Mouse (Mus musculus): Measurements from ENCODE around the gene Tcf20. TPM values are rescaled to one million over a fixed set of nuclear protein-coding genes. Genes with fewer than 3 reads are reported as not detected.

Tcf20 gene
- total and polyA plus RNA-seq, 3 experiments, result 27.0 to 47.2 (median 29.0) TPM

- Histone ChIP-seq H3K9me3 (replicated peaks; ENCODE audit: low read length) (no peaks in the 10 kb centered on the region), H3K4me1 (ENCODE audit: control insufficient read depth in 1 of 2, insufficient read depth in 2 of 2) (no peaks in the 10 kb centered on the region), H3K9ac (ENCODE audit: insufficient read depth, low read depth) (no peak within 1 kb of the TSS), H3K36me3 (replicated peaks in 1 of 2; ENCODE audit: control insufficient read depth in 1 of 2, insufficient read depth in 1 of 2, low read length in 1 of 2) (no peaks in the 10 kb centered on the region), H3K27ac (ENCODE audit: insufficient read depth, low read depth) (no peak within 1 kb of the TSS), H3K4me3 (replicated peaks in 1 of 3; ENCODE audit: low read depth in 2 of 3, low read length in 2 of 3, poor library complexity in 1 of 3) (no peak within 1 kb of the TSS), H3K4me2 (ENCODE audit: insufficient read depth, low read depth, poor library complexity, severe bottlenecking) (no peak within 1 kb of the TSS), H3K27me3 (replicated peaks) (peaks cover 17% of the 10 kb centered on the region), H3K79me2 (replicated peaks; ENCODE audit: control insufficient read depth, extremely low read depth, insufficient read depth, poor library complexity, severe bottlenecking) (no peaks in the 10 kb centered on the region)
- TF ChIP-seq ETS1 (conservative IDR thresholded peaks at IDR 0.05; ENCODE audit: low read depth, low read length) (no peak), CHD1 (IDR thresholded peaks at IDR 0.05; ENCODE audit: low read depth, low read length) (no peak), MAFK (IDR thresholded peaks at IDR 0.05; ENCODE audit: insufficient replicate concordance, low read length) (no peak), JUN (IDR thresholded peaks at IDR 0.05; ENCODE audit: insufficient read depth, low read depth, low read length) (no peak), POLR2A (IDR thresholded peaks at IDR 0.05; ENCODE audit: low read depth, low read length) (no peak), HCFC1 (IDR thresholded peaks at IDR 0.05; ENCODE audit: low read depth, low read length) (no peak), USF2 (conservative IDR thresholded peaks at IDR 0.05; ENCODE audit: low read depth, low read length) (no peak), JUND (conservative IDR thresholded peaks at IDR 0.05; ENCODE audit: low read depth, low read length) (no peak), ZKSCAN1 (IDR thresholded peaks at IDR 0.05; ENCODE audit: borderline replicate concordance, low read depth, low read length) (no peak), RCOR1 (conservative IDR thresholded peaks at IDR 0.05; ENCODE audit: low read depth, low read length) (no peak), MAX (IDR thresholded peaks at IDR 0.05; ENCODE audit: low read length) (no peak), ELF1 (IDR thresholded peaks at IDR 0.05; ENCODE audit: low read depth, low read length) (no peak), E2F4 (IDR thresholded peaks at IDR 0.05; ENCODE audit: insufficient replicate concordance, low read depth, low read length) (no peak)
- in situ Hi-C loops (cut with MboI; ENCODE audit: low pct_ligation_motif_present, low pct_unique_long_range_greater_than_20kb, low sequenced_read_pairs) (loop anchor here (25.0 kb wide), 1 partner anchor 507 kb away; the partner anchor contains the start of gene Wbp2nl), dilution Hi-C loops (cut with MboI; ENCODE audit: extremely low pct_ligation_motif_present, extremely low pct_unique_long_range_greater_than_20kb, low sequenced_read_pairs) (no loop called here)
- DNase-seq (ENCODE audit: extremely low read depth), result no peak
Observed at GRCm38 (mm10) chr15:82794277-82794676, 193.4 kb downstream of the Tcf20 start, which contains the start of gene Cyp2d26. Gene Cyp2d26 (minus strand): TSS chr15:82794294.

GRCm38 (mm10) chr15:82793868-82794267, 193.8 kb downstream of the Tcf20 start:
- no peak for DNase-seq (ENCODE audit: extremely low read depth)
- H3K27me3 ChIP-seq (replicated peaks), result peaks cover 17% of the 10 kb centered on the region
- no peak overlapping the region for H3K4me3 ChIP-seq (replicated peaks in 1 of 3; ENCODE audit: low read depth in 2 of 3, low read length in 2 of 3, poor library complexity in 1 of 3)
- no peaks in the 10 kb centered on the region for H3K4me1 ChIP-seq (ENCODE audit: control insufficient read depth in 1 of 2, insufficient read depth in 2 of 2)
- no peaks in the 10 kb centered on the region for H3K36me3 ChIP-seq (replicated peaks in 1 of 2; ENCODE audit: control insufficient read depth in 1 of 2, insufficient read depth in 1 of 2, low read length in 1 of 2)
- H3K9me3 ChIP-seq (replicated peaks; ENCODE audit: low read length), result no peaks in the 10 kb centered on the region
- H3K9ac ChIP-seq (ENCODE audit: insufficient read depth, low read depth), result no peak overlapping the region
- no peak overlapping the region for H3K27ac ChIP-seq (ENCODE audit: insufficient read depth, low read depth)
- H3K4me2 ChIP-seq (ENCODE audit: insufficient read depth, low read depth, poor library complexity, severe bottlenecking), result no peak overlapping the region
- in situ Hi-C loops (cut with MboI; ENCODE audit: low pct_ligation_motif_present, low pct_unique_long_range_greater_than_20kb, low sequenced_read_pairs) (loop anchor here (25.0 kb wide), 1 partner anchor 507 kb away; the partner anchor contains the start of gene Wbp2nl), dilution Hi-C loops (cut with MboI; ENCODE audit: extremely low pct_ligation_motif_present, extremely low pct_unique_long_range_greater_than_20kb, low sequenced_read_pairs) (no loop called here)
- TF ChIP-seq ZNF384 (IDR thresholded peaks at IDR 0.05; ENCODE audit: low read depth, low read length) (no peak), POLR2AphosphoS2 (IDR thresholded peaks at IDR 0.05; ENCODE audit: low read depth, low read length) (no peak), TCF12 (IDR thresholded peaks at IDR 0.05; ENCODE audit: low read depth, low read length) (no peak), MEF2A (IDR thresholded peaks at IDR 0.05; ENCODE audit: borderline replicate concordance, low read depth, low read length) (no peak), ZMIZ1 (IDR thresholded peaks at IDR 0.05; ENCODE audit: low read depth, low read length) (no peak), PAX5 (IDR thresholded peaks at IDR 0.05; ENCODE audit: low read length) (no peak), ELF1 (IDR thresholded peaks at IDR 0.05; ENCODE audit: low read depth, low read length) (no peak), GABPA (IDR thresholded peaks at IDR 0.05; ENCODE audit: insufficient replicate concordance, low read depth, low read length) (no peak), HCFC1 (IDR thresholded peaks at IDR 0.05; ENCODE audit: low read depth, low read length) (no peak), USF1 (IDR thresholded peaks at IDR 0.05; ENCODE audit: low read depth, low read length) (no peak), MAFK (IDR thresholded peaks at IDR 0.05; ENCODE audit: insufficient replicate concordance, low read length) (no peak), MAZ (IDR thresholded peaks at IDR 0.05; ENCODE audit: low read depth, low read length) (no peak), EP300 (IDR thresholded peaks at IDR 0.05; ENCODE audit: low read length) (no peak), MAX (IDR thresholded peaks at IDR 0.05; ENCODE audit: low read length) (no peak)
- H3K79me2 ChIP-seq (replicated peaks; ENCODE audit: control insufficient read depth, extremely low read depth, insufficient read depth, poor library complexity, severe bottlenecking), result no peaks in the 10 kb centered on the region

All from CH12.LX (cell line).